Mouse (Mus musculus) intestine, postnatal 0 days (tissue): Measurements from ENCODE around the gene Ces1a. TPM values are rescaled to one million over a fixed set of nuclear protein-coding genes. Genes with fewer than 3 reads are reported as not detected.

ENCODE experiments used
- ATAC-seq: fragments of 200-750 bp; cut with Nextera tagmentation; 2 replicates; pipeline ENCODE4 v1.8.0; 2017; ENCODE audit warnings: mild to moderate bottlenecking, moderate TSS enrichment, moderate library complexity
- H3K27ac ChIP-seq: fragments of 300-500 bp; sonication (generic); 2 replicates; pipeline ENCODE4 v1.5.1; 2014; ENCODE audit warnings: mild to moderate bottlenecking, low read depth, low read length, moderate library complexity
- H3K27me3 ChIP-seq: fragments of 300-500 bp; sonication (generic); replicated peaks from 2 replicates; pipeline ENCODE4 v1.6.1; 2014; ENCODE audit warnings: low read length, mixed read lengths; ENCODE audit not compliant: control insufficient read depth, insufficient read depth
- H3K36me3 ChIP-seq: fragments of 300-500 bp; sonication (generic); 2 replicates; pipeline ENCODE4 v1.6.1; 2014; ENCODE audit warnings: mild to moderate bottlenecking, moderate library complexity; ENCODE audit not compliant: control insufficient read depth, insufficient read depth
- H3K4me1 ChIP-seq: fragments of 300-500 bp; sonication (generic); replicated peaks from 2 replicates; pipeline ENCODE4 v1.6.1; 2014; ENCODE audit warnings: antibody characterized with exemption, low read length, mixed read lengths; ENCODE audit not compliant: control insufficient read depth, insufficient read depth
- H3K4me2 ChIP-seq: fragments of 300-500 bp; sonication (generic); replicated peaks from 2 replicates; pipeline ENCODE4 v1.6.1; 2014; ENCODE audit warnings: low read depth, mild to moderate bottlenecking, moderate library complexity
- H3K4me3 ChIP-seq: fragments of 300-500 bp; sonication (generic); 2 replicates; pipeline ENCODE4 v1.5.1; 2014; ENCODE audit warnings: low read depth, low read length
- H3K9ac ChIP-seq: fragments of 300-500 bp; sonication (generic); 2 replicates; pipeline ENCODE4 v1.6.1; 2014; ENCODE audit warnings: mild to moderate bottlenecking, low read depth, low read length
- H3K9me3 ChIP-seq: fragments of 300-500 bp; sonication (generic); 2 replicates; pipeline ENCODE4 v1.6.1; 2016; ENCODE audit warnings: mixed run types; ENCODE audit not compliant: control insufficient read depth
- CTCF ChIP-seq: sonication (generic); IDR thresholded peaks from 2 replicates; pipeline ENCODE4 v1.5.1; 2016; ENCODE audit warnings: low read depth, mild to moderate bottlenecking, control low read depth, antibody characterized with exemption, moderate library complexity
- whole genome bisulfite sequencing: fragments of 180-500 bp; shearing (Covaris S2); extraction: QIAGEN DNeasy Blood & Tissue Kit; methylation state at CpG from one replicate; pipeline ENCODE4 v1.1.7; 2014; 5-methylcytosine and 5-hydroxymethylcytosine counted together
- polyA plus RNA-seq: library from polyadenylated mRNA; unstranded; fragments of >200 nt; fragmentation: Nextera tagmentation; extraction: Ambion mirVana; gene quantifications from 2 replicates; pipeline ENCODE4 v1.2.1, GENCODE M21; 2015

Ces1a gene
- polyA plus RNA-seq, 1 experiment from 2014 or later, result not detected

DNA sequence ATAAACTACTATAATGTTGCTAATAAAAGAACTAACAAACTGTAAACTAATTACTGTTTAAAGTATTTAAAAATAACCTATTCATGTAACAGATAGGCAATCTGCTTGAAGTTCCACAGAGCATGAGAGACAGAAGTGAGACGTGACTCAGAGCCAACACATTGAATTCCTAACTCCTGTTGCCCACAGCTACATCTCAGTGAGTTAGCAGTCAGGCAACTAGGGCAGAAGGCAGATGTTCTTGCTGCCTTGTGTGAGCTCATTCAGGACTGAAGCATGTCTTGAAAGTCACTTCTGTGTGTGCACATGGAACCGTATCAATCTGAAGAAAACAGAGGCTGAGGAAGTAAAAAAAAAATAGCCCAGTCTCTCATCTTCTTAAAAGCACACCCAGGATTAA lies 7.7 kb downstream of the Ces1a start:
- no peak for TF ChIP-seq CTCF
- Histone ChIP-seq H3K9ac (no peak overlapping the region), H3K27ac (no peak overlapping the region), H3K27me3 (no peaks in the 10 kb centered on the region), H3K4me3 (no peak overlapping the region), H3K4me1 (no peaks in the 10 kb centered on the region), H3K36me3 (no peaks in the 10 kb centered on the region), H3K4me2 (no peak overlapping the region), H3K9me3 (no peaks in the 10 kb centered on the region)
- 68% methylated on average over 2 of the region's 2 CpGs for WGBS
- no peak for ATAC-seq

DNA sequence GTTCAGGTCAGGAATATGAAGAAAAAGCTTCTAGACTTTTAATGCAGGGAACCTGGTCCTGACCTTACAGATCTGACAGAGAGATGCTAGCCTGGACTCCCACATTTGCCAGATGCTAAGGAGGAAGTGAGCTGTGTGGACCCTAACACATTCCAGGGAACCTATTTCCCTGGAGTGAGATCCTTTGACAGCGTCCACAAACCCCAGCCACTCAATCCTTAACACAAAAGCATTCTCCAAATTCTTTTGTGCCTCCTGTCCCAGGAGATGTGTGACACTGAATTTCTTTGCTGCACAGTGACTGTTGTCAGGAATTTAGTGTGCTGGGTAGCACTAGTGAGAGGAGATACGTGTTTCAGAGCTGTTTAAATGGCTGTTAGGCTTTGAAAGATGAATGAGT lies 9.2 kb downstream of the Ces1a start:
- no peak for ATAC-seq
- H3K27me3 ChIP-seq, result no peaks in the 10 kb centered on the region
- 9% methylated on average over 2 of the region's 2 CpGs for WGBS
- no peak overlapping the region for H3K27ac ChIP-seq
- H3K36me3 ChIP-seq, result no peaks in the 10 kb centered on the region
- no peak overlapping the region for H3K4me3 ChIP-seq
- H3K4me2 ChIP-seq, result no peak overlapping the region
- no peaks in the 10 kb centered on the region for H3K4me1 ChIP-seq
- TF ChIP-seq CTCF, result no peak
- no peaks in the 10 kb centered on the region for H3K9me3 ChIP-seq
- H3K9ac ChIP-seq, result no peak overlapping the region

DNA sequence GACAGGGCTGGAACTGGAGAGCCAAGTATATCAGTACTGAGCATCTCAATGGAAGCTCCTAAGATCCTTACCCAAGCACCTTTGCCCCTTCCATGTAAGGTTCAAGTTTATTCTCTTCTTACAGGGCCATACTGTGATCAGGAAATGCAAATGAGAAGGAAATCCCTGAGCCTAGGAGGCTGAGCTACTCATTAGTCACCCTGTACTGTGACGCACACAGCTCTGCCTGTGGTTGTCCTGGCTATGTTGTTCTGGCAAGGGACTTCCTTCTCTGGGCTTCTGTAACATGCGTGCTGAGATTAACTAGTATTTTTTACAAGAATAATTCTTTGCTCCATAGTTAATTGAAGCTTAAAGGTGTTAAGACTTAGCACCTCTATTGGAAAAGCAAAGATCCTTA lies 17.3 kb downstream of the Ces1a start:
- Histone ChIP-seq H3K4me3 (no peak overlapping the region), H3K27me3 (no peaks in the 10 kb centered on the region), H3K36me3 (no peaks in the 10 kb centered on the region), H3K4me2 (no peak overlapping the region), H3K27ac (no peak overlapping the region), H3K4me1 (no peaks in the 10 kb centered on the region), H3K9me3 (no peaks in the 10 kb centered on the region), H3K9ac (no peak overlapping the region)
- ATAC-seq, result peak; percentile 43
- 50% methylated on average over 2 of the region's 2 CpGs for WGBS
- TF ChIP-seq CTCF, result no peak

DNA sequence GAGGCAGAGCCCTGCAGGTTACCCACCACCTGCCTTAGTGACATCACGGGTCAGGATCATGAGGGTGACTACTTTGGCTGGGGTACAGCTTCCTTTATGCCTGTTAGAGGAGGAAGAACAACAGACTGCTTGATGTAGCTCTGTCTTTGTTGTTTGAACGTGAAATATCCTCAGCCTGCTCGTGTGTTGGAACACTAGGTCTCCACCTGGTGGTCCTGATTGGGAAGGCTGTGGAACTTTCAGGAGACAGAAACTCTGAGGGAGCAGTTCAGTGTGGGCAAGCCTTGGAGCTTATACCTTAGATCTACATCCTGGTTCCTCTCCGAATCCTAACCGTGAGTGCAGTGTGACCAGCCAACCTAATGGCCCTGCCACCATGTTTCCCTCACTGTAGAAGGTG lies 26.3 kb downstream of the Ces1a start:
- WGBS, result 58% methylated on average over 5 of the region's 5 CpGs
- peak; percentile 32 for TF ChIP-seq CTCF
- Histone ChIP-seq H3K36me3 (no peaks in the 10 kb centered on the region), H3K4me1 (no peaks in the 10 kb centered on the region), H3K9ac (no peak overlapping the region), H3K9me3 (no peaks in the 10 kb centered on the region), H3K27ac (no peak overlapping the region), H3K4me3 (no peak overlapping the region), H3K4me2 (no peak overlapping the region), H3K27me3 (no peaks in the 10 kb centered on the region)
- ATAC-seq, result no peak

DNA sequence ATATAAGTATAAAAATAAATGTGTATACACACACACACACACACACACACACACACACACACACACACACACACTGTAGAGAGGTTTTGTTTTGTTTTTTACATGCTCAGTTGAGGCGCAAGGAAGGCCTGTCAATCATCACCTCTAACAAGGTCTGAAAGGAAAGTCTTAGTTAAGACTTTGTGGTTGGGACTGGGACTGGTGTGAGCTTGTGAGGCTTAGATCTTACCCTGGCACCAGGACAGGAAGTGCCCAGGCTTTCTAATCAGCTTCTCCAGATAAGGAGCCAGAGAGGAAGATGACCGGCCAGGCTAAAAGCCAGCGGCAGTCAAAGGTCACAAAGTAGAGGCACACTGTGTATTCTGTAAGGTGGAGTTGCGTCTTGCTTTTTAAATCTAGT lies 33.7 kb downstream of the Ces1a start:
- Histone ChIP-seq H3K27me3 (no peaks in the 10 kb centered on the region), H3K36me3 (no peaks in the 10 kb centered on the region), H3K4me1 (no peaks in the 10 kb centered on the region), H3K9ac (no peak overlapping the region), H3K4me3 (no peak overlapping the region), H3K4me2 (no peak overlapping the region), H3K9me3 (no peaks in the 10 kb centered on the region), H3K27ac (no peak overlapping the region)
- WGBS, result 41% methylated on average over 4 of the region's 4 CpGs
- no peak for TF ChIP-seq CTCF
- no peak for ATAC-seq

DNA sequence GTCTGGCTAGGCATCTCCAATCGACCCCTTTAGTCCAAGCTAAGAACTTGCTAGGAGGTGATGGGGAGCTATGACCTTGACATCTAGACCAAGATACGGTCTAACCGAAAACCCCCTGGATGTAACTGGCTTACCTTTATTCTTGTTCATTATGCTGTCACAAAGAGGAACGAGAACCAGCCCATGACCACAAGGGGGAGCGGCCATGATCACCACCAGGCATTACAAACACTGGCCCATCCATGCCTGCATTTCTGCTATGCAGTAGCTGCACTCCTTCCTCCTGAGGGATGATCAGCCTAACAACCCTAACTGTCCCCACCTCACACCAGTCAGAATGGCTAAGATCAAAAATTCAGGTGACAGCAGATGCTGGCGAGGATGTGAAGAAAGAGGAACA lies 35.8 kb downstream of the Ces1a start:
- Histone ChIP-seq H3K27ac (no peak overlapping the region), H3K9me3 (no peaks in the 10 kb centered on the region), H3K36me3 (no peaks in the 10 kb centered on the region), H3K4me1 (no peaks in the 10 kb centered on the region), H3K9ac (no peak overlapping the region), H3K4me2 (no peak overlapping the region), H3K27me3 (no peaks in the 10 kb centered on the region), H3K4me3 (no peak overlapping the region)
- ATAC-seq, result no peak
- peak; percentile 44 for TF ChIP-seq CTCF
- WGBS, result 78% methylated on average over 6 of the region's 6 CpGs

DNA sequence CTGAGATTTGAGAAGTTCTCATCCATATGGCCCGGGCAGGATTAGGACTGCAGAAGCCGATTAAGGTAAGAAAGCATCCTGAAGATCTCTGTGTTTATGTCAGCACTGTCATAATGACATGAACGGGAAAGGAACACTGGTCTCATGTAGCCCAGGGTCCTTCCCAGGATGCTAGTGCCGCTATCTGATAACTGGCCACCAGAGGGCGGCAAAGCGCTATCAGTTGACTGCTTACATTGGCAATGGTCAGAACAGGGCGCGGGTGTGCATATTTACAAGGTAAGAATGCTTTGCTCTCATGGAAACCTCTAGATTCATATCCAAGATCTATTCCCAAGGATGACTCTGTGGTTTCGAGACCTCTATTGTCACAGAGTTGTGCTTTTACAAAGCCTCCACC lies 36.6 kb downstream of the Ces1a start:
- Histone ChIP-seq H3K4me2 (no peak overlapping the region), H3K9me3 (no peaks in the 10 kb centered on the region), H3K9ac (no peak overlapping the region), H3K4me1 (no peaks in the 10 kb centered on the region), H3K4me3 (no peak overlapping the region), H3K36me3 (no peaks in the 10 kb centered on the region), H3K27me3 (no peaks in the 10 kb centered on the region), H3K27ac (no peak overlapping the region)
- peak; percentile 96 for TF ChIP-seq CTCF
- WGBS, result 6% methylated on average over 9 of the region's 9 CpGs
- ATAC-seq, result no peak
